Mouse (Mus musculus) brain, embryonic 14.5 days (tissue): ENCODE measurements around the gene Bcat2. TPM values are rescaled to one million over a fixed set of nuclear protein-coding genes. Genes with fewer than 3 reads are reported as not detected.

Experiments
- DNase-seq: peaks from one replicate; pipeline ENCODE4 v3.0.0-alpha.2; 2011; ENCODE audit warnings: low read depth
- CTCF ChIP-seq: fragments of 200-500 bp; IDR thresholded peaks from 2 replicates; pipeline ENCODE4 v1.5.1; 2012; ENCODE audit warnings: inconsistent platforms, mild to moderate bottlenecking, moderate library complexity, borderline replicate concordance; ENCODE audit not compliant: insufficient read depth, insufficient read length; ENCODE audit errors: extremely low read depth
- POLR2A ChIP-seq: fragments of 200-500 bp; IDR thresholded peaks from 2 replicates; pipeline ENCODE4 v1.6.1; 2012; ENCODE audit warnings: mild to moderate bottlenecking, inconsistent platforms, borderline replicate concordance; ENCODE audit not compliant: poor library complexity, insufficient read depth, insufficient read length, severe bottlenecking; ENCODE audit errors: extremely low read depth
- polyA plus RNA-seq: library from polyadenylated mRNA; depleted of rRNA; stranded (reverse); fragments of >200 nt; gene quantifications from 2 replicates; pipeline ENCODE4 v1.2.3, GENCODE M21; 2012

The Bcat2 gene
- polyA plus RNA-seq, 1 experiment = 29.5 TPM

DNA sequence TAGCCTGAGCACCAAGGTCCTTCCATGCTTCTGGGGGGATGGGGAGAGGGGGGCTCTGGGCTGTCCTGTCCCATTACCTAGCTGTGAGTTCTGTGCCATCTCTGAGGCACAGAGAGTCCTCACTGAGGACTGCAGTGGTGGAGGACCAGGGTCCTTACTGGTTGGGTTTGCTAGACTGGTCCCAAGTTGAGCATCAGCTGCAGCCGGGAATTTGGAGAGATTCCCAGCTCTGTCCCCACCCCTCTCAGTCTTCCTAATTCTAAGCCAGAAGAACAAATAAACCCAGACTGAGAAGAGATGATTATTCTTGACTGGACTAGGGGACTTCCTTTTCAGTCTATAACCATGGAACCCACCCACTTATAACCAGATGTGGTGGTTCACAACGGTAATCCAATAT is 39.3 kb upstream of the Bcat2 start:
- TF ChIP-seq CTCF = no peak
- TF ChIP-seq POLR2A = no peak
- DNase-seq = peak; percentile 21

- no peak for TF ChIP-seq POLR2A
- TF ChIP-seq CTCF = no peak
These were observed 34.3 kb upstream of the Bcat2 start for GRCm38 (mm10) chr7:45535676-45536075.

GRCm38 (mm10) chr7:45537602-45538001 is 32.4 kb upstream of the Bcat2 start:
- no peak for DNase-seq
- TF ChIP-seq POLR2A (no peak), CTCF (no peak)

More at GRCm38 (mm10) chr7:45535676-45536075, 34.3 kb upstream of the Bcat2 start:
- no peak for DNase-seq

DNA sequence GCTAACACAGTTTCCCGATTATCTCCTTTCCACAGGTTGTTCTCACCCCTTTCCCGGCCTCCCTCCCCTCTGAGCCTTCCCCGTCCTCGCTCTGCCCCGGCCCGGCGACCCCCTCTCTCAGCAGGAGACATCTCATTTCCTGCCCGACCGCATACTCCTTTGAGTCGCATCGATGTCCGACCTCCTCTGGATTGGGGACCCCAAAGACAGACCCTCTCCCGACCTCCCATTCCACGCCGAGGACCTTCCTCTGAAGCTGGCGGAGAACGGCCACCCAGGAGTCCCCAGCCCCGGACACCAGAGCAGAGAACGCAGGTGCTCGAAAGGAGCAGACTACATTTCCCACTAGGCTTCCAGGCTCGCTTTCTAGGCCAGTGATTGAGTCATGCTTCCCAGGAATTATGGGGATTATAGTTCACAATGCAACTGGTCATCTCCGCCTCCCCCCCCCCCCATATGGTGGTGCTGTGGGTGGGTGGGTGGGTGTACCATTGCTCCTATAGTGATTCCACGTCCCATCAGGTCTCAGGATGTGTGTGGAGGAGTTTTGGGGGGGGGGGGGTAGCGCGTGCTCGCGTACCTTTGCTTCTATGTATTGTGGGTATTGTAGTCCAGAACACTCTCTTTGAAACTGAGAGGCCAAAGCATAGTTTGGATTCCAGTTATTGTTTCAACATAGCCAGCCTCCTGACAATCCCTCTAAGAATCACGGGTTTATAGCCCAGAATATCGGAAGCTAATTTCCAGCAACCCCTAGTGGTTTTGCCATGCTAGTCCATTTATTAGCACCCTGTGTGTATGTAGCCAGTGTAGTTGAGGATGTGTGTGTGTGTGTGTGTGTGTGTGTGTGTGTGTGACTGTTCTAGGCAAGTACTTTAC is 31.6 kb upstream of the Bcat2 start:
- DNase-seq = peak; percentile 90
- TF ChIP-seq CTCF = no peak
- no peak for TF ChIP-seq POLR2A

GRCm38 (mm10) chr7:45539095-45539494 is 30.9 kb upstream of the Bcat2 start:
- no peak for DNase-seq
- TF ChIP-seq POLR2A (no peak), CTCF (no peak)

DNA sequence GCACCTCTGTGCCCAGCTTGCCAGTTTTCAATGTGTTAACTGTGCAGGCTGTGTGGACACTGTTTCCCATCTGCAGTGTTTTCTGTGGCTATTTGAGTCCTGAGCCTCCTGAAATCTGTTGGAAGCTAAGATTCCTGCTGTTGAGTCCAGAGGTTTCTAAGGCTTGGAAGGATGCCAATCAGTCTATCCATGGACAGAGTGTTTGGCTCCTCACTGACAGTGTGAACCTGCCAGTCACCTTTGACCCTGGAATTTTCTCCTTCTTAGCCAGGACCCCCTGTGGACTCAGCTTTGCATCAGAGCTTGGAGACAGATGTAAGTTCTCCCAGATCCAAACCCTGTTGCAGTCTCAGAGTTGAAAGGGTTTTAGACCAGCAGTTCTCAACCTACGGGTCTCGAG is 29.7 kb upstream of the Bcat2 start:
- TF ChIP-seq CTCF = no peak
- DNase-seq = no peak

- no peak for DNase-seq
- peak; percentile 10; the same call in 1 of the 2 replicates for TF ChIP-seq CTCF
- TF ChIP-seq POLR2A = no peak
These were observed 25.4 kb upstream of the Bcat2 start for GRCm38 (mm10) chr7:45544525-45544924.

GRCm38 (mm10) chr7:45549641-45550436 is 20.1 kb upstream of the Bcat2 start:
- TF ChIP-seq CTCF = no peak
- no peak for TF ChIP-seq POLR2A

DNA sequence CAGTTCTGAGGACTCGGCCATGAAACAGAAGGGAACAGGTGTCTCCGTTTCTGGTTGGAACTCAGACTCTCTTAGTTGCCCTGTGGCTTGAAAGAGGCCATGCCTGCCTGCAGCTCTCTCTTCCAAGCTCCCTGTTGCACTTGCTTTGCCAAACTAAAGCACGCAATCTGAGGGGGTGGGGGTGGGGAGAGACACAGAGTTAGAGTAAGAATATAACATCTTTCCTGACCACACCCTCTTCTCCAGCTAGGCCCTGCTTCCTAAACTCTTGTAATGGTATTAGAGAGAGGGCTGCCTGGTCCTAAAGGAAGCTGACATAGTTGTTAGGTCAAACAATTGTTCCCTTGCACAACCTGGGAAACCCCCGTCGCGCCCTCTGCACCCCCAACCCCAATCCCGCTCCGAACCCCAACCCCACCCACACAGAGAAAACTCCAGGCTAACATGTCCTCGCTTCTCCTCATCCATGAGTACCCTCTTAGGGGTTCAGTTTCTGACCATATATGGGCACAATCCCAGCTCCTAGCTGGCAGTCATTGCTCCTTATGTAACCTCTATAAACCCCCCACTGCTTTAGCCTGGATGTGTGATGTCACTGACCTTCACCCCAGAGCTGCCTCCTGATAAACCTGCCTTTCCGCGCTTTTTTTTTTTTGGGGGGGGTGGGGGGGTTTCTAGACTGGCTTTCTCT is 19.0 kb upstream of the Bcat2 start:
- TF ChIP-seq CTCF (no peak), POLR2A (no peak)
- DNase-seq = no peak

More at GRCm38 (mm10) chr7:45549641-45550436, 20.1 kb upstream of the Bcat2 start:
- no peak for DNase-seq

GRCm38 (mm10) chr7:45551512-45551883 is 18.5 kb upstream of the Bcat2 start:
- TF ChIP-seq CTCF = no peak
- TF ChIP-seq POLR2A = no peak
- no peak for DNase-seq

DNA sequence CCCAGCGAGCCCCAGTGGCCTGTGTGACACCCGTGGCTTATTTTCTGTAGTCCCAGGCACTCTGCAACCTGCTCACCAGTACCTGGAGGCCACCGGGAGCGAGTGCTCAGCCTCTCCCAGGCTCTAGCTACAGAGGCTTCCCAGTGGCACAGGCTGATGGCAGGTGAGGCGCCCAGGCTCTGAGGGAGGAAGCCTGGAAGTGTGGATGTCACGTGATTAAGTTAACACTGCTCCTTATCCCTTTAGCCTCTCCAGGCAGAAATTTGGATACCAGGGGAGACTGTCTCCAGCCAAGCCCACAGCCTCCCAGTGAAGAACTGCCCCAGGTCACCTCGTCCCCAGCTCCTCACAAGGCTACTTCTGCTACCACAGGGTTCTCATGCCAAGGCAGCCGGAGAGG is 16.4 kb upstream of the Bcat2 start:
- TF ChIP-seq POLR2A (no peak), CTCF (no peak)
- DNase-seq = no peak

- no peak for DNase-seq
- TF ChIP-seq POLR2A (no peak), CTCF (no peak)
These were observed 16.0 kb upstream of the Bcat2 start for GRCm38 (mm10) chr7:45553990-45554389.
